Mouse (Mus musculus) kidney, embryonic 14.5 days (tissue): ENCODE results near the gene Fhl2. TPM values are rescaled to one million over a fixed set of nuclear protein-coding genes. Genes with fewer than 3 reads are reported as not detected.

ENCODE experiments used
- ATAC-seq: fragments of 200-750 bp; cut with Nextera tagmentation; 2 replicates; pipeline ENCODE4 v1.8.0; 2017; ENCODE audit warnings: moderate number of reproducible peaks, mild to moderate bottlenecking, moderate TSS enrichment, moderate library complexity; ENCODE audit not compliant: low FRiP score, low TSS enrichment
- H3K27ac ChIP-seq: fragments of 300-500 bp; sonication (generic); 2 replicates; pipeline ENCODE4 v1.5.1; 2014; ENCODE audit warnings: low read depth, mild to moderate bottlenecking, low read length, moderate library complexity, mixed read lengths
- H3K27me3 ChIP-seq: fragments of 300-500 bp; sonication (generic); 2 replicates; pipeline ENCODE4 v1.6.1; 2014; ENCODE audit warnings: mild to moderate bottlenecking, low read length; ENCODE audit not compliant: control insufficient read depth, insufficient read depth
- H3K36me3 ChIP-seq: fragments of 300-500 bp; sonication (generic); 2 replicates; pipeline ENCODE4 v1.6.1; 2014; ENCODE audit warnings: low read length, mixed read lengths; ENCODE audit not compliant: control insufficient read depth, insufficient read depth
- H3K4me1 ChIP-seq: fragments of 300-500 bp; sonication (generic); 2 replicates; pipeline ENCODE4 v1.6.1; 2014; ENCODE audit warnings: low read length, mixed read lengths; ENCODE audit not compliant: control insufficient read depth, insufficient read depth
- H3K4me2 ChIP-seq: fragments of 300-500 bp; sonication (generic); replicated peaks from 2 replicates; pipeline ENCODE4 v1.6.1; 2014; ENCODE audit warnings: low read depth, mild to moderate bottlenecking, low read length
- H3K4me3 ChIP-seq: fragments of 300-500 bp; sonication (generic); 2 replicates; pipeline ENCODE4 v1.5.1; 2014; ENCODE audit warnings: mild to moderate bottlenecking, low read length
- H3K9ac ChIP-seq: fragments of 300-500 bp; sonication (generic); 2 replicates; pipeline ENCODE4 v1.6.1; 2014; ENCODE audit warnings: low read depth, mild to moderate bottlenecking, low read length, moderate library complexity
- H3K9me3 ChIP-seq: fragments of 300-500 bp; sonication (generic); 2 replicates; pipeline ENCODE4 v1.6.1; 2016; ENCODE audit warnings: low read length; ENCODE audit not compliant: control insufficient read depth
- WGBS: fragments of 180-500 bp; shearing (Covaris S2); extraction: QIAGEN DNeasy Blood & Tissue Kit; methylation state at CpG from one replicate; pipeline ENCODE4 v1.1.7; 2014; 5-methylcytosine and 5-hydroxymethylcytosine counted together
- polyA plus RNA-seq: library from polyadenylated mRNA; unstranded; fragments of >200 nt; fragmentation: Nextera tagmentation; extraction: Ambion mirVana; gene quantifications from 2 replicates; pipeline ENCODE4 v1.2.1, GENCODE M21; 2014

The Fhl2 gene
- polyA plus RNA-seq, 1 experiment from 2014 or later: 87.6 TPM

GRCm38 (mm10) chr1:43180912-43181311, 15.9 kb downstream of the Fhl2 start:
- no peak overlapping the region for H3K4me2 ChIP-seq
- no peaks in the 10 kb centered on the region for H3K9me3 ChIP-seq
- H3K9ac ChIP-seq: no peak overlapping the region
- peak; percentile 60; the same call in 1 of the 2 replicates for ATAC-seq
- no peak overlapping the region for H3K4me3 ChIP-seq
- WGBS: 62% methylated on average over 6 of the region's 6 CpGs
- H3K27me3 ChIP-seq: no peaks in the 10 kb centered on the region
- H3K4me1 ChIP-seq: peaks cover 6% of the 10 kb centered on the region; the same call in 1 of the 2 replicates
- no peaks in the 10 kb centered on the region for H3K36me3 ChIP-seq
- peak overlapping the region; percentile 73; the same call in 1 of the 2 replicates for H3K27ac ChIP-seq

GRCm38 (mm10) chr1:43178780-43179179, 18.0 kb downstream of the Fhl2 start:
- Histone ChIP-seq H3K9ac (no peak overlapping the region), H3K4me1 (peaks cover 6% of the 10 kb centered on the region; the same call in 1 of the 2 replicates), H3K27me3 (no peaks in the 10 kb centered on the region), H3K4me2 (no peak overlapping the region), H3K36me3 (no peaks in the 10 kb centered on the region), H3K9me3 (no peaks in the 10 kb centered on the region), H3K27ac (peak overlapping the region; percentile 57; the same call in 1 of the 2 replicates), H3K4me3 (no peak overlapping the region)
- peak; percentile 16; the same call in 1 of the 2 replicates for ATAC-seq
- 22% methylated on average over 1 of the region's 1 CpGs for WGBS

DNA sequence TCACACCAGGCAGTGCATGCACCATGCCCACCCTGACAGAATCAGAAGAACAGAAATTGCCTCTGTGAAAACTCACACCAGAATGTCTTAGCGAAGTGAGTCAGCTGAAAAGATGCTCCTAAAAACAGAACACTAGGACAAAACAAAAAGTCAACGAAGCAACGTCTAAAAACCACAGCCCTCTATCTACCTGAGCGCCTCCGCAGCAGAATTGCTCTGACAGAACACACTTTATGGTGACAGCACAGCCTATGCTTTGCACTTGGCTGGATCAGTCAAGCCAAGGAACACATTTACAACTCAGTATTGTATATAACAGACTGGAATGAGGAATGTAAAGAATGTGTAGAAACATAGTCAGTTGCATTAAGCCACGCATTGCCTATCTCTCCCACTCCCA, 18.4 kb downstream of the Fhl2 start:
- Histone ChIP-seq H3K9ac (no peak overlapping the region), H3K27me3 (no peaks in the 10 kb centered on the region), H3K4me1 (peaks cover 6% of the 10 kb centered on the region; the same call in 1 of the 2 replicates), H3K36me3 (no peaks in the 10 kb centered on the region), H3K9me3 (no peaks in the 10 kb centered on the region), H3K27ac (peak overlapping the region; percentile 57; the same call in 1 of the 2 replicates), H3K4me3 (no peak overlapping the region), H3K4me2 (no peak overlapping the region)
- 50% methylated on average over 6 of the region's 6 CpGs for WGBS
- ATAC-seq: peak; percentile 68

DNA sequence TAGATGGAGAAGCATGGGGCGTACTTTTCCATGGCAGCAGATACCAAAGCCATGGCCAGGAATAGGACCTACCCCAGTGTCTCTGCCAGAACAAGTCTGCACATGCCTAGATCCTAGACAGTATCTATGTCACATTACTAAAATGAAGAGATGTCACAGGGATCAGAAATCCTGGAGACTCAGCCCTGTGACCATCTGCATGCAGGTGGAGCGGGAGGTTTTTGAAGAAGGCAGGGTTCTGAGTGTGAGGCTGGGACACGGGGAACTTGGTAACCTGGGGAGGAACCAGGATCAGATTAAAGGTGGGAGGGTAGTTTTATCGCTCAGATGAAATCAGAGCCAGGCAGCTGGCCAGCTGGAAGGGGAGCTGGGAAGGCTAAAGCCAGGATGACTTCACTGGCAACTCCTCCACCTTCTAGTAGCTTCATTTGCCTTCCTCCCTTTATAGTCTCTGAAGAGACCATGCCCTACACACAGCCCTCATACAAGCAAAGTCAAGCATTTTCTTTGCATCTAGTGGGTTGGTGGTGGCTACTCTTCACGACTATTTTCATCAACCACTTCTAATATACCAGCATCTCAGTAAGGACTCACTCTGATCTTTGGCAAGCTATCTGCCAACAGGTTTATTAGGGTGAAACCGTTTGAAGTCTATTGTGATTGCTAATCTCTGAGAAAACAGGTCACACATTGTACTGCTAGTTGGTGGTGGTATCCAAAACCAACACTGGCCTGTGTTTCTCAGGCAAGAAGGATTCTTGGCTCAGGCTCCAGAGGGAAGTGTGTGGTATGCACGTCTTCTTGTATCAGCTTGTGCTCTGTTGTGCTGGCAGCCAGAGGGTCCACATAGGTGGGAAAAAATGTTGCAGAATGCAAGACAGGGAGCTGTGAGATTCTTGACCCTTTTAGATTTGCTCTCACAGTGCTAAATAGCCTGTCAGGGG, 23.2 kb downstream of the Fhl2 start:
- Histone ChIP-seq H3K27me3 (no peaks in the 10 kb centered on the region), H3K36me3 (no peaks in the 10 kb centered on the region), H3K9ac (no peak overlapping the region), H3K9me3 (no peaks in the 10 kb centered on the region), H3K4me2 (no peak overlapping the region), H3K4me1 (peaks cover 12% of the 10 kb centered on the region; the same call in 1 of the 2 replicates), H3K4me3 (no peak overlapping the region), H3K27ac (no peak overlapping the region)
- peak; percentile 61; the same call in 1 of the 2 replicates for ATAC-seq
- WGBS: 56% methylated on average over 7 of the region's 7 CpGs

- Histone ChIP-seq H3K27me3 (no peaks in the 10 kb centered on the region), H3K27ac (no peak overlapping the region; the same call in 1 of the 2 replicates), H3K9me3 (no peaks in the 10 kb centered on the region), H3K4me1 (peaks cover 19% of the 10 kb centered on the region; the same call in 1 of the 2 replicates), H3K4me2 (no peak overlapping the region), H3K36me3 (no peaks in the 10 kb centered on the region), H3K9ac (no peak overlapping the region), H3K4me3 (no peak overlapping the region)
- ATAC-seq: no peak
- 85% methylated on average over 6 of the region's 6 CpGs for WGBS
Observed at GRCm38 (mm10) chr1:43171816-43172215, 25.0 kb downstream of the Fhl2 start.

DNA sequence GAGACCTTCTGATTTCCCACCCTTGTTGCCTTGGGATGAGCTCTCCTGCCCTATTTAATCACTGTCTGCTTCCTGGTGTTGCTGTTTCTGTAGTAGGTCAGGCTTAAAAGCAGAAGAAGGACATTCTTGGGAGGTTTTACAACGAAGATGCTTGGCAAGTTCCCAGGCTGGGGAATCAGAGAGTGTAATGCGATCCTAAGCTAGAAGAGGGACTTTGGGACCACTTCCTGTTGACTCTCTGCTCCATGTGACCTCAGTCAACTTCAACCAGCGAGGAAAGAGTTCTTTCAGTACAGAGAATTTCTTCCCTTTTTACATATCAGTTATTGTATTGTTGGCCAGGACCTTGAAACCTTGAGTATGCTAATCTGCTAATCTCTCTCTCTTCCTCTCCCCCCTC, 25.7 kb downstream of the Fhl2 start:
- Histone ChIP-seq H3K9me3 (no peaks in the 10 kb centered on the region), H3K4me2 (no peak overlapping the region), H3K4me3 (no peak overlapping the region), H3K27me3 (no peaks in the 10 kb centered on the region), H3K36me3 (no peaks in the 10 kb centered on the region), H3K4me1 (peaks cover 19% of the 10 kb centered on the region; the same call in 1 of the 2 replicates), H3K27ac (no peak overlapping the region; the same call in 1 of the 2 replicates), H3K9ac (no peak overlapping the region)
- no peak for ATAC-seq
- WGBS: 14% methylated on average over 3 of the region's 3 CpGs

GRCm38 (mm10) chr1:43169661-43170060, 27.1 kb downstream of the Fhl2 start:
- Histone ChIP-seq H3K4me2 (no peak overlapping the region), H3K9ac (no peak overlapping the region), H3K27ac (no peak overlapping the region), H3K4me3 (no peak overlapping the region), H3K27me3 (no peaks in the 10 kb centered on the region), H3K9me3 (no peaks in the 10 kb centered on the region), H3K36me3 (no peaks in the 10 kb centered on the region), H3K4me1 (peaks cover 19% of the 10 kb centered on the region; the same call in 1 of the 2 replicates)
- WGBS: 88% methylated on average over 1 of the region's 1 CpGs
- no peak for ATAC-seq

- H3K4me3 ChIP-seq: no peak overlapping the region
- ATAC-seq: no peak
- no peak overlapping the region for H3K9ac ChIP-seq
- no peaks in the 10 kb centered on the region for H3K9me3 ChIP-seq
- H3K27me3 ChIP-seq: no peaks in the 10 kb centered on the region
- no peak overlapping the region for H3K4me2 ChIP-seq
- peaks cover 20% of the 10 kb centered on the region; the same call in 1 of the 2 replicates for H3K4me1 ChIP-seq
- WGBS: 81% methylated on average over 7 of the region's 7 CpGs
- no peak overlapping the region for H3K27ac ChIP-seq
- H3K36me3 ChIP-seq: no peaks in the 10 kb centered on the region
Observed at GRCm38 (mm10) chr1:43169227-43169626, 27.6 kb downstream of the Fhl2 start.

DNA sequence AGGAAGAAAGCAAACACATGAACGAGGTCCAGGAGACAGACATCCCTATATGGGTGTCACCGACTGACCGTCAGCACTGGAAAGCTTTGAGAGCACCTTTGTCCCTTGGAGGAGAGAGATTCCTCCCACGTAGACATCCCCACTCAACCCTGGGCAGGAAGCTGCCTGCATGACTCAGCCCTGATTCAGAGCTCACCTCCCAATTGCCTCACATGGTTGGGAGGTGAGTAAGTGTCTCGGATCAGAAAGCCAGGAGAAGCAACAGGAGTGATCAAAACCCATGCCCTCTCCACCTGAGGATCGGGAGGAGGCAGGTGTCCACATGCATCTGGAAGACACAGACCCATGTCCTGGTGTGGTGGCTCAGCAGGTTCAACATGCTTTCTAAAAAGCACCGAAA, 28.2 kb downstream of the Fhl2 start:
- Histone ChIP-seq H3K36me3 (no peaks in the 10 kb centered on the region), H3K27me3 (no peaks in the 10 kb centered on the region), H3K4me3 (no peak overlapping the region), H3K9ac (no peak overlapping the region), H3K4me2 (no peak overlapping the region), H3K27ac (peak overlapping the region; percentile 52; the same call in 1 of the 2 replicates), H3K4me1 (peaks cover 23% of the 10 kb centered on the region; the same call in 1 of the 2 replicates), H3K9me3 (no peaks in the 10 kb centered on the region)
- WGBS: 72% methylated on average over 7 of the region's 7 CpGs
- ATAC-seq: no peak
